Mouse (Mus musculus) neural tube, postnatal 0 days (tissue): Measurements from ENCODE around the gene Actr6. TPM values are rescaled to one million over a fixed set of nuclear protein-coding genes. Genes with fewer than 3 reads are reported as not detected.

ENCODE experiments used
- polyA plus RNA-seq: library from polyadenylated mRNA; unstranded; fragments of >200 nt; fragmentation: Nextera tagmentation; extraction: Ambion mirVana; gene quantifications from 2 replicates; pipeline ENCODE4 v1.2.1, GENCODE M21; 2015

The Actr6 gene
- polyA plus RNA-seq: 64.0 and 72.8 TPM in 2 replicates

DNA sequence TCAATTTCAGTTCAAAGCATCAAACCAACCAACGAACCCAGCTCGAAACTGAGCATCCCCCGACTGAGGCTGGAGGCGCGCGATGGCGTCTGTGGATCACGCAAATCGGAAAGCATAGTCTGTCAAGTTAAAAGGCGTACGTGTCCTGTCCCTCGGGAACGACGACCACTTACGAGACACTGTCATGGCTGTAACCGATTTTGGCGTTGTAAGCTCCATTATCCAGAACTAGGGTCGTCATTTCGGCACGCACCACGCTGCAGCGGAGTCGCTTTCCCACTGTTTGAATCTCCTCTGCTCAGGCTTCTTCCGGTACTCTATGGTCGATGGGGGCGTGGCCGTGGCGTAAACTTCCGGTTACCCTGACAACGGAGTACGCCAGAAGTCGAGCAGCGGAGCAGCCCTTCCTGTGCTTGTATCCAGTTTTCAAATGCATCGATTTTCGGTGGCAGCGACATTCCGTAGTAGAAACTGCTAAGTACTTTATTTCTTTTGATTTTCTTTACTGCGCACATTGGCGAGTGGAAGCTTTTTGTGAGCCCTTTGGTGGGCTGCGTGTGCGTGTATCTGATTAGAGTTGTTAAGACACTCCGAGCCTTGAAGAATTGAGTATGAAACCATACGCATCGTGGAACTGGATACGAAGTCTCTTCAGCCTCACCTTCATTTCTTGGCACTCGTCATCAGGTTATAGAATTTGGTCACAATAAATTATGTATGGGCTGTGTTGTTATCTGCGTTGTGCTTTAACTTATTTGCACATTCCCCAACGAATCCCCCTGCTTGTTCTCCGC is at the start of gene Actr6:
TSS of gene Actr6 (minus strand) at position 295 of the 794 bp plus-strand sequence.

GRCm38 (mm10) chr10:89744871-89745665 is 13.0 kb upstream of the Actr6 start, which contains the start of gene Uhrf1bp1l:
TSS of gene Uhrf1bp1l (plus strand) at chr10:89744991.

DNA sequence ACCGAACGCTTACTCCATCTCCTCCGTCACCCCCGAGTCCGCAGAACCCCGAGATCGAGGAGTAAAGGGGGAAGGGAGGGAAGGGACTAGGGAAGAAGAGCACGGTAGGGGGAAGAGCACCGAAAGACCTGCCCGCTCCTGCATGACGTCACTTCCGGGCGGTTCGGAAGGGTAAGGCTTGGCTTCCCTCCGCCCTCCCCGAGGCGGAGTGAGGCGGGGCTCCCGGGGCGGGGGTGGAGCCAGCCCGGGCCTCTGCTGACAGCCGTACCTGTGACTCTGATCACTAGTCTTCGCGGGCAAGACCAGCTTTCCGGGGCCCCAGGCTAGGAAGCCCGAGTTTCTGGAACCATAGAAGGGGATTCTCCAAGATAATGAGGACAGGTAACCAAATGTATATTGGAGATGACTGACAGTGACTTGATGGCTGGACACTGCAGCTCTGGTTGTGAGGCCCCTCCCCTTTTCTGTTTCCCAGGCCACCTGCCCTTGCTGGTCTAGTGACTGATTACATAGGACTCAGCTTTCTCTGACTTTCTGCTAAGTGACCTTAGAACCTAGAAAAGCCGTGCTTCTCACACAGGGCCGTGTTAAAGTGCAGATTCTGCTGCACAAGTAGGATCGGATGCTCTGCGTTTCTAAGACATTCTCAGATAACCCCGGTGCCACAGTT is 45.8 kb downstream of the Actr6 start, which contains the start of gene Scyl2:
TSS of gene Scyl2 (minus strand) at position 147 of the 670 bp plus-strand sequence.

Other genes starting within 250 kb of the Actr6 start
- gene Nr1h4, start 198.7 kb downstream of the Actr6 start, polyA plus RNA-seq: 0.11 TPM in 1 of 2 replicates, not detected in the other
- gene Slc17a8, start 111.0 kb downstream of the Actr6 start, polyA plus RNA-seq: 1.2 TPM in 2 replicates
- gene Scyl2, start 46.0 kb downstream of the Actr6 start, polyA plus RNA-seq: 6.3 and 7.0 TPM in 2 replicates
- gene Uhrf1bp1l, start 12.7 kb upstream of the Actr6 start, polyA plus RNA-seq: 28.0 and 34.7 TPM in 2 replicates
- 84.5 and 84.7 TPM in 2 replicates for gene Anks1b, start 141.2 kb upstream of the Actr6 start, polyA plus RNA-seq